Mouse (Mus musculus) thymus, postnatal 36 days (tissue): Measurements from ENCODE around the gene Pdlim7.

Source experiments
- DNase-seq, 2 experiments: peaks; one replicate each; pipeline ENCODE4 v3.0.0; 2022; ENCODE audit warnings: mixed read lengths in 2 of 2

Gene Pdlim7

DNA sequence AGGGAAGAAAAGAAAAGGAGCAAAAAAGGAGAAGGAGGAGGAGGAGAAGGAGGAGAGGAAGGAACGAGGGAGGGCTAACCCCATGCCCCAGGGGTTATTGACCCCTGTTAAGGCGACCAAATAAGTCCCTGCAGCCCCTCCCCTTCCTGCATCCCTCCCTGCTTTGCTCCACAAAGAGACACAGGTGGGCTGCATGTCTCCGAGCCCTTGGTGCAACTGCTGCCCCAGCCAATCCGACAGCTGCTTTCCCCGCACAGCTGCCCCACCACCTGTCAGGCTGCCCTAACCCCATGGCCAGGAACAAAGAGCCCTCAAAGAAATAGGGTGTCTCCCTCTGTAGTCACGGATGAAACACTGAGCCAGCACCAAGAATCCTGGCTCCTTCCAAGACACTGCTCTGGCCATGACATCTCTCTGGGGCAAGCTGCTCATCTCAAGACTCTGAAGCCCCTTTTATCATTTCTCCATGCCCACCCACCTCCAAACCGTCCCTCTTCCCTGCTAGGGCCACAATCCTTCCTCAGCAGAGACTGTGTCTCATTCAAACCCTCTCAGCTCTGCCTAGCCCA lies 28.9 kb downstream of the Pdlim7 start:
- DNase-seq: peak in 1 of 2 experiments; percentile 63

DNA sequence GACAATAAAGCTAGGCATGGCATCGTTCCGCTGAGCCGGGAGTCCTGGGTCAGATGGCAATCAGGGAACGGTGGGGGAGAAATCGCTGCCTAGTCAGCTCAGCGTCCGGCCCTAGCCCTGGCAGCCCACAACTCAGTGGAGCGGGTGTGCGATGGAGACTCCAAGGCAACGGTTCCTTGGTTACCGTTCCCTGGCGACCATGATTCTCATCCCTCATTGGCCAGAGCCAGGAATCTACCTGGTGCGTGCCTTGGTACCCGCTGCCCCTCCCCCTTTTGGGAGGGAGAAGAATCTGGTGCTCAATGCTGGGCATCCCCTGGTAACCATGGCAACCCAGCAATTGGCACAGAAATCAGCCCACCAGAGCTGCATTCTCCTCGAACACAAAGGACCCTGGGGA lies 29.9 kb downstream of the Pdlim7 start:
- no peak for DNase-seq

- DNase-seq: no peak
Measured at GRCm38 (mm10) chr13:55483071-55483470, 30.4 kb downstream of the Pdlim7 start.

GRCm38 (mm10) chr13:55482542-55482941 lies 30.9 kb downstream of the Pdlim7 start:
- no peak for DNase-seq

DNA sequence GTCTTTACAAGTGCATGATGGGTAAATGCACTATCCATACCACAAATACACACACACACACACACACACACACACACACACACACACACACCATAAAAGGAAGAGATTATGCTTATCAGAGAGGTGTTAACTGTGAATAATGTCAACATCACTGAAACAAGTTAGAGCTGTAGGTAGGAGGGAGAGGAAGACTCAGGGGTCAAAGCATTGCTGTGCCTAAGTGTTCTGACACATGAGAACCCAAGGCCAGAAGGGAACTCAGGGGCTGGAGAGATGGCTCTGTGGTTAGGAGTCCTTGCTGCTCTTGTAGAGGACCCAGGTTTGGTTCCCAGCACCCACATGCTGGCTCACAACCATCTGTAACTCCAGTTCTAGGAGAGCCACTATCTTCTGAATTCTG lies 33.5 kb downstream of the Pdlim7 start:
- no peak for DNase-seq

- DNase-seq: no peak
Measured at GRCm38 (mm10) chr13:55479008-55479407, 34.5 kb downstream of the Pdlim7 start.

GRCm38 (mm10) chr13:55478036-55478435 lies 35.4 kb downstream of the Pdlim7 start:
- no peak for DNase-seq

DNA sequence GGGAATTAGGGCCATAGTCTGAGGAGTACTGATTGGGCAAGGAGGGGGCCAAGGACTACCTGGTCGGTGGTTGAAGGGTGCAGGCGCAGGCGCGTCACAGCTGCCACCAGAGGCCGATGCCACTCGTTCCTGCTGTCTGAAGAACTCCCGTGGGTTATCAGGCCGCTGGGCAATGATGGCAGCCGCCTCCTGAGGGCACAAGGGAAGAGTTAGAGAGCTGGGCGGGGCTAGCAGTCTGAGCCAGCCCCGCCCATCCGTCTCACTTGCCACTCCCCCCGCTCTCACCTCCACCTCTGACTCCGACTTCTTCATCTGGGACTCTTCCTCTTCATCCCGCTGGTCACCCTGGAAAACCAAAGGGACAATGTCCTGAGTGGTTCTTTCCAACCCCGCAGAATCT lies 36.0 kb downstream of the Pdlim7 start:
- no peak for DNase-seq

DNA sequence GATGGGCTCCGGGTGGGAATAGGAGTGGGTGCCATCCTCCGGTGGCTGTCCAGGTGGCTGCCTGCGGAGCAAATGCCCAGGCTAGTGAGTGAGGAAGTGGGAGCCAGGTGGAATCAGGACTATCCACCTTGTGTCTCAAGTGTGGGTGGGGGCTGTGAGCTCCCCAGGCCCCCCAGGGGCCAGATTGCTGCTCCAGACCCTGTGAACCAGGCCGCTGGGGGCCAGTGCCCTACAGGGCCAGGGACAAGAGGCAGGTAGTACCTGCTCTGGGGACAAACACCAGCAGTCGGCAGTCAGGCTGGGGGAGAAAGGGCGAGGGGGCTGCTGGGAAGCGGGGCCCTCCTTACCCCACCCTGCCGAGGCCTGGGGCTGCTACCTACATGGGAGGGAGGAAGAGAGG lies 37.2 kb downstream of the Pdlim7 start:
- no peak for DNase-seq

- no peak for DNase-seq
Measured at GRCm38 (mm10) chr13:55475750-55476149, 37.7 kb downstream of the Pdlim7 start.

GRCm38 (mm10) chr13:55474621-55475069 lies 38.8 kb downstream of the Pdlim7 start:
- DNase-seq: no peak

DNA sequence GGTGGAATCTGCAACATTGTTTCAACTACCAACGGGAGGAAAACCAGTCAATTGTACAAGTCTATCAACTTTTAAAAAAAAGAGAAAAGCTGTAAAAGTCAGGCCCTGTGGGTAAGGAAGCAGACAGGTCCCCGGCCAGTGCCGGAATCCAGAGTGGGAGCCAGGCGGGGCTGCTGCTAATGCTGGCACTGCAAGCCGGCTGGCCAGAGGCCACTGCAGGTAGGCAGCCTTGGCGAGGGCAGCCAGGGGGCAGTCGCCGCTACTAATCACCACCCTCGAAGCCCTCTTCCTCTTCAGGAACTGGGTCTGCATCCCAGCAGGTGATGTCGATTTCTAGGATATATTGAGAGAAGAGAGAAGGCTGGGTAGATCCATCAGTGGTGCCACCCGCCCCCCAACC lies 39.5 kb downstream of the Pdlim7 start:
- no peak for DNase-seq

DNA sequence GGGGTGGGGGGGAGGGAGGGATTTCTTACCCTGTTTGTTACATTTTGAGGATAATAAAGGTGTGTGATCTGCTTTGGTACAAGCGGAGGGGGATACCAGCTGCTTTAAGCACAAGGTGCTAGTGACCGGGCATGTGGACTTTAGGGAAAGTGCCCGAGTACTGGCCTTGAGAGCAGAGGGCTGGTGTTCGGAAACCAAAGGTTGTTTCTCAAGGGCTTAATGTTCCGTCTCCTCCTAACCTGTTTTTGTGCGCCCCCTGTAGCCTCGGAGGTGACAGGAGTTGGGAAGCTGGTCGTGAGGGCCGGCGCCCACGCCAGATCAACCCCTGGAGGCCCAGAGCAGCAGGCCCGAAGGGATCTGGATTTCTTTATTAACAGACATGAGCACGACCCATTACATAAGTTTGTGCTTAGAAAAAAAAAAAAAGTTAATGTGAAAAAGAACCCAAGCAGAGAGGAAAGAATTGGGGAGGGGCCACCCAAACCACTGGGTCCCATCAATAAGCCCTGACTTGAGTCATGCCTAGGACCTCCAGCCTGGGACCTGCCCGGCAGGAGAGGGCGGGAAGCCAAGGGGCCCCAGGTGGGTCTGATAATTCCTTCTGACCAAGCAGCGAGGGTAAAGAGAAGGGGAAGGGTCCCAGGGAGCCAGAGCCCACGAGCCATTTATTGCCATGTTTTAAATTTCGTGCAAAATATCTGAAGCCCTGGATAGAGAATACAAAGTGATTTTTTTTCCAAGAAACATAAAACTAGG lies 40.2 kb downstream of the Pdlim7 start:
- peak; percentile 52 to 60 for DNase-seq

DNA sequence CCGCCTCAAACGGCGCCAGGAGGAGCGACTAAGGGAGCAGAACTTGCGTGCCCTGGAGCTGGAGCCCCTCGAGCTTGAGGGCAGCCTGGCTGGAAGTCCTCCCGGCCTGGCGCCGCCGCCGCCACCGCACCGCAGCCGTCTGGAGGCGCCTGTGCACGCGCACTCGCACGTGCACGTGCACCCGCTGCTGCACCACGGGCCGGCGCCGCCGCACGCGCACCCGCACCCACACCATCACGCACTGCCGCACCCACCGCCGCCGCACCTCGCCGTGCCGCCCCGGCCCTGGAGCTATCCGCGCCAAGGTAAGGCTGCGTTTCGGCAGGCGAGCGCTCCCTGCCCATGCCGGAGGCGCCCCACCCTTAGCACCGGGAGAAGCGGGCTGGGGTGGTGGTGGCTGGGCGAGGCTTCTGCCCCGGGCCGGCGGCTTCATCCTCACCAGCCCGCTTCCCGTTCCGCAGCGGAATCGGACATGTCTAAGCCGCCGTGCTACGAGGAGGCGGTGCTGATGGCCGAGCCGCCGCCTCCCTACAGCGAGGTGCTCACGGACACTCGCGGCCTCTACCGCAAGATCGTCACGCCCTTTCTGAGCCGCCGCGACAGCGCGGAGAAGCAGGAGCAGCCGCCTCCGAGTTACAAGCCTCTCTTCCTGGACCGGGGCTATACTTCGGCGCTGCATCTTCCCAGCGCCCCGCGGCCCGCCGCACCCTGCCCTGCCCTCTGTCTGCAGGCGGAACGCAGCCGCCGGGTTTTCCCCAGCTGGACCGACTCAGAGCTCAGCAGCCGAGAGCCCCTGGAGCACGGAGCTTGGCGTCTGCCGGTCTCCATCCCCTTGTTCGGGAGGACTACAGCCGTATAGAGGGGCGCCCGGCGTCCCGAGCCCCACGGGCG lies 41.1 kb downstream of the Pdlim7 start:
- DNase-seq: peak; percentile 48 to 60

- no peak for DNase-seq
Measured at GRCm38 (mm10) chr13:55471819-55472131, 41.7 kb downstream of the Pdlim7 start.

DNA sequence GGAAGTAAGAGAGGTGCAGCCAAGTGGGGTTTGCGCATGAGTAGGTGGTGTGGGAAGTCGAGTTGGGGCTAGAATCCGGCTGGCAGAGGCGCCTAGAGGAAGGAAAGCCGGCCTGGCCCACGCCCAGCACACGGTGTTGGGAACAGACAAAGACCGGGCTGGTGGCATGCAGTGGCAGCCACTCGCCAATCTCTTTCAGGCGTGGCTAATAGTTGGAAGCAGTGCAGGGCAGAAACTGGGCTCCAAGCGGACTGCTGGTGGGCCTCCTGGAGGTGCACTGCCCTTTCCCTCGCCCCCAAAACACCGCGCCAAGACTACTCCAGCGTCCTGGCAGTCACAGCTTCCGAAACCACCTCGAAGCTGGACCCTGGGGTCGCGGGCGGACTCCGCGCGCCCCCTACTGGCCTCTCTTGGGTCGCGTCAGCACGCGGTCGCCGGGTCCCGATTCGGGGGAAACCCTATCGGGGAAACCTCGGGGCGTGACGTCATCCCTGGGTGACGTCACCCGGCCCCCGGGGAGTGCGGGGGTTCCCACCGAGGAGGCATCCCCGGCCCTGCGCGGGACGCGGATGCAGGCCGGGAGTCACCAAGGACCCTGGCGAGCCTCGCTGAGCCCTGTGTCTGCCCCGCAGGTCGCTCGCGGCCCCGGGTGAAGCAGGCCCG lies 42.2 kb downstream of the Pdlim7 start:
- peak; percentile 84 to 85 for DNase-seq

- no peak for DNase-seq
Measured at GRCm38 (mm10) chr13:55470372-55470771, 43.1 kb downstream of the Pdlim7 start.

- no peak for DNase-seq
Measured at GRCm38 (mm10) chr13:55468851-55469560, 44.5 kb downstream of the Pdlim7 start.

DNA sequence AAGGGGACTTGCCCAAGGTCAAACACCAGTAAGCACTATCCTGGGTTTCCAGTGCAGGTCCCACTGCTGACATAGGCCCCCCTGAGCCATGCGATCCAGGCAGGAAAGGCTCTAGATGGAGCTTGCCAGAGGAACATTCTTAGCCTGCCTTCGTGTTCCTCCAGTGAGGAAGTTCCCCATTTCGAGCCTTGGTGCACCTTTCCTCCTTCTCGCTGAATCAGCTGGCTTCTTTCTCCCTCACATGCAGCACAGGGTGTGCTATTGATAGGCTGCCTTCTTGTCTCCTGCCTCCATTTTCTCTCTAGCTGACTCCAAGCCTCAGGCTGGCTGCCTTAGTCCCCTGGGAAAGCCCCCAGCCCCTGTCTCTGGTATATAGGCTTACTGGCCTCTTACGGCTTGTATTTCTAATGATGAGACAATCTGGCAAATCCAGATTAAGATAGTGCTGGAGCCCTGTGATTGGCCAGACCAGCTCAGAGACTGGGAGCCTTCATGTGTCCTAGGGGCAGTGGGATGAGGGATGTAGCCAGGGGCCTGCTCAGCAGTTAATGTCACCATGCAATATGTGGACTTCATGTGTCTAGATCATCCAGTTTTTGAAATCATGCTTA lies 47.5 kb downstream of the Pdlim7 start:
- DNase-seq: no peak

DNA sequence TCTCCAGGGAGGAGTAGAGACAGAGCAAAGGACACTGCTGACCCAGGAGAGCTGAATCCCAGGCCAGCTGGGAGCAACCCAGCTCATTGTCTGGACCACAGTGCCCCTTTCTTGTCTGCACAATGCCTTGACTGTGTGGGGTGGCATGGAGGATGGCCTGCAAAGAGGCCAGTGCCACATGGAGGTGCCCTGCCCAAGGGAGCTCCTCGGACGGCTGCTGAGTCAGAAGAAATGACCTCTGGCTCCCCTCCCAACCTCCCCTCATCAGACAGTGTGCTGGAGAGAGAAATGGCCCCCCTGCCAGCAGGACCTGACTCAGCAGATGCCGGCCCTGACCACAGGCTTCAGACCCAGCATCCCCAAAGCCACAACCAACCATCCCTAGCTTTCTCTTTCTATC lies 48.3 kb downstream of the Pdlim7 start:
- DNase-seq: peak in 1 of 2 experiments; percentile 42

GRCm38 (mm10) chr13:55464027-55464884 lies 49.2 kb downstream of the Pdlim7 start, which contains the start of gene Prr7:
Gene Prr7, plus strand, starts transcription at chr13:55464267.
- peak; percentile 67 to 83 for DNase-seq
